Mouse (Mus musculus) thymus, postnatal 36 days (tissue): ENCODE measurements around the gene Abcc9.

Source experiments
- DNase-seq, 2 experiments: peaks; one replicate each; pipeline ENCODE4 v3.0.0; 2022; ENCODE audit warnings: mixed read lengths in 2 of 2

Gene Abcc9

GRCm38 (mm10) chr6:142701652-142702637 is at the start of gene Abcc9:
TSS of gene Abcc9 (minus strand) at chr6:142702315.
- no peak for DNase-seq

GRCm38 (mm10) chr6:142751365-142751764 is 49.2 kb upstream of the Abcc9 start:
- no peak for DNase-seq

- DNase-seq: no peak
Measured at GRCm38 (mm10) chr6:142748057-142748708, 46.1 kb upstream of the Abcc9 start.

GRCm38 (mm10) chr6:142747165-142747564 is 45.0 kb upstream of the Abcc9 start:
- DNase-seq: no peak

GRCm38 (mm10) chr6:142746765-142747164 is 44.6 kb upstream of the Abcc9 start:
- no peak for DNase-seq

- DNase-seq: no peak
Measured at GRCm38 (mm10) chr6:142745484-142745883, 43.4 kb upstream of the Abcc9 start.

- DNase-seq: no peak
Measured at GRCm38 (mm10) chr6:142743193-142743592, 41.1 kb upstream of the Abcc9 start.

GRCm38 (mm10) chr6:142741763-142742162 is 39.6 kb upstream of the Abcc9 start:
- DNase-seq: no peak

GRCm38 (mm10) chr6:142738637-142739036 is 36.5 kb upstream of the Abcc9 start:
- DNase-seq: no peak

GRCm38 (mm10) chr6:142738225-142738624 is 36.1 kb upstream of the Abcc9 start:
- DNase-seq: no peak

GRCm38 (mm10) chr6:142735302-142736005 is 33.3 kb upstream of the Abcc9 start:
- DNase-seq: no peak

GRCm38 (mm10) chr6:142732567-142733290 is 30.6 kb upstream of the Abcc9 start:
- no peak for DNase-seq

- no peak for DNase-seq
Measured at GRCm38 (mm10) chr6:142726032-142726431, 23.9 kb upstream of the Abcc9 start.

- DNase-seq: no peak
Measured at GRCm38 (mm10) chr6:142721731-142722130, 19.6 kb upstream of the Abcc9 start.

GRCm38 (mm10) chr6:142720641-142721040 is 18.5 kb upstream of the Abcc9 start:
- DNase-seq: no peak

GRCm38 (mm10) chr6:142718167-142718566 is 16.1 kb upstream of the Abcc9 start:
- DNase-seq: no peak

- no peak for DNase-seq
Measured at GRCm38 (mm10) chr6:142717186-142717585, 15.1 kb upstream of the Abcc9 start.

- DNase-seq: no peak
Measured at GRCm38 (mm10) chr6:142715026-142715425, 12.9 kb upstream of the Abcc9 start.

- no peak for DNase-seq
Measured at GRCm38 (mm10) chr6:142711106-142711505, 9.0 kb upstream of the Abcc9 start.

GRCm38 (mm10) chr6:142710690-142711089 is 8.6 kb upstream of the Abcc9 start:
- no peak for DNase-seq

- DNase-seq: no peak
Measured at GRCm38 (mm10) chr6:142708369-142708768, 6.3 kb upstream of the Abcc9 start.

GRCm38 (mm10) chr6:142706688-142707087 is 4.6 kb upstream of the Abcc9 start:
- DNase-seq: peak in 1 of 2 experiments; percentile 13
